Mouse (Mus musculus): ENCODE measurements around the gene Sipa1l1.
A peak's percentile ranks its signal among the peaks of the same experiment; 100 is the strongest.

Gene Sipa1l1

DNA sequence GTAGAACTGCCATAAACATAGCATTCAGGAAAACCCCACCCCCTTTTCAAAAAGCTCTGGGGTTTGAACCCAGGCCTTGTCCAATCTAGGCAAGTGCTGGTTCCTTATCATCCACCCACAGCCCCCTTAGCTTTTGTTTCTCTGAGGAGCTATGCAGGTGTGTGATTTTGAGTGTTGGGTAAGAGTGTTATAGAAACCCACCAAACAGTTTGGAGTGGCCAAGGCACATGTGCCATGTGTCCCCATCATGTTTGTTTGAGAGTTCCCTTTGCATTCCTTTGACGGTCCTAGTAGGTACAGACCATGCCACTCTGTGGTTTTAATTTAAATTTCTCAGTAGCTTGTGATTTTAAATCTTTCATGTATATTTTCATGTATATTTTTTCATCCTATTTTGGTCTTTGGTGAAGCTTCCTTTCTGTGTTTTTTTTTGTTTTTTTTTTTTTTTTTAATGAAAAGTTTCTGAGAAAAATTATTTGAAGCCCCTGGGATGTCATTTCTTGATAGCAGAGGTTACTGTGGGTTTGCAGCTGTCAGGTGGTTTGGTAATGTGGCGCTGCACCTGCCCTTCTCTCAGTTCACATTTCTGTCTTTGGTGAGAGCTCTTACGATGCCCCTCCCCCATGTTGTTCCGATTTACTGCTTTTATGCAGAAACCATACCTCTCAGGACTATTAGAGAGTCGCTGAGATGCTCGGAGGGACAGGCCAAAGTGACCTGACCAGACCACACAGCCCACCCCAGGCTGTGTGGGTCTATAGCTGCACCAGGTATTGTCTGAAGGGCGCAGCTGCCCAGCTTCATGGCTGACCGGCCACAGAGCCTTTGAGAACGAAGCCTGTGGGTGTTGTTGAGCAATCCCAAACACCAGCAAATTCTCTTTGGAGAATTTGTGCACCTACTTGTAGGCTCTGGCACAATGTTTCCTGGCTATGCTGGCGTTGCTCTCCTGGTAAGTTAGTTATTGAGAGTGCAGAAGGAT lies 126.1 kb downstream of the Sipa1l1 start:
- DNase-seq (ENCODE audit: low read depth, low spot score) = no peak

GRCm38 (mm10) chr12:82296276-82296675 lies 127.2 kb downstream of the Sipa1l1 start:
- DNase-seq (ENCODE audit: low read depth, low spot score) = no peak

DNA sequence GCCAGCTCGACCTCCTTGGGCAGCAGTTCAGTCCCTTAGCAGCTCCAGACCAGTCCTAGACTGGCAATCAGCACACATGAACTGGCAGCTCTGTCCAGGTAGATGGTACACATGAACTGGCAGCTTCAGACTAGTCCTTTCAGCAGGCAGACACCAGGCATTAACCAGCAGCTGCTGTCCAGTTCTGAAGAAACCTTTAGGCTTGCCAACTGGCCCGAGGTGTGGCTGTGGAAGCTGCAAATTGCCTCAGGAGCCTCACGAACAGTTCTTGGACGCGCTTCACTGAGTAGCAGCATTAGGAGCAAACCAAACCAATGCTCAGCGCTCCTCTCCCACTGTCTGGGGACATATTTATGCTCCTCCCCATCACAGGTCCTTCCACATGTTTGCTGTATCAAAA lies 128.1 kb downstream of the Sipa1l1 start:
- DNase-seq (ENCODE audit: low read depth, low spot score) = no peak

DNA sequence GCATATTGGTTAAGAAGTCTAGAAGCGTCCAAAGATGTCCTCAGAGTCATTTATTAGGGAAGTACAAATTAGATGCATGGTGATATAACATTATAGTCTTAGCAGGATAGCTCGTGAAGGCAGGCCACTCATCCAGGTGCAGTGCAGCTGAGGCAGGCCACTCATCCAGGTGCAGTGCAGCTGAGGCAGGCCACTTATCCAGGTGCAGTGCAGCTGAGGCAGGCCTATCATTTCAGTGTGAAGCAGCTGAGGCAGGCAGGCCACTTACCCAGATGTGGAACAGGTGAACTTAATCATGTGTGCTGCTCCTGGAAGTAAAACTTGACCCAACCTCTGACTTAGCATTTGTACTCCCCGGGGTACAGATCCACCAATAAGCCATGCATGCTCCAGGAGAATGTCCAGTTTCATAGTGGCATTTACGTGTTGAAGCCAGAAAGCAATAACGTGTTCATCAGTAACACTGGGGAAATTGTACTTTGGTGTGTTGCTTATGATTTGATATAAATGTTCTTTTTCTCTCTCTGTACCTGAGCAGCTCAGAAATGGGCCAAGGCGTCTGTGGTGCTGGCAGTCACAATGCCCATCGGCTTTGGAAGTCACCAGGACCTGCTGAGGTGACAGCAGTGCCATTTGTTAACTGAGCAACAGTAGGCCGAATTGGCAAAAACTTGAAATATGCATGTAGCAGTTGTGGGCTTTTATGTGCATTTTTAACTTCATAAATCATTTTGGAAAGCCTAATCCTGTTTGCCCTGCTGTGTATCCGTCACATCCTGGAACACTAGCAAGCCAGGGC lies 129.7 kb downstream of the Sipa1l1 start:
- DNase-seq (ENCODE audit: low read depth, low spot score) = no peak

GRCm38 (mm10) chr12:82304140-82304539 lies 135.0 kb downstream of the Sipa1l1 start:
- peak; percentile 23 for DNase-seq (ENCODE audit: low read depth, low spot score)

DNA sequence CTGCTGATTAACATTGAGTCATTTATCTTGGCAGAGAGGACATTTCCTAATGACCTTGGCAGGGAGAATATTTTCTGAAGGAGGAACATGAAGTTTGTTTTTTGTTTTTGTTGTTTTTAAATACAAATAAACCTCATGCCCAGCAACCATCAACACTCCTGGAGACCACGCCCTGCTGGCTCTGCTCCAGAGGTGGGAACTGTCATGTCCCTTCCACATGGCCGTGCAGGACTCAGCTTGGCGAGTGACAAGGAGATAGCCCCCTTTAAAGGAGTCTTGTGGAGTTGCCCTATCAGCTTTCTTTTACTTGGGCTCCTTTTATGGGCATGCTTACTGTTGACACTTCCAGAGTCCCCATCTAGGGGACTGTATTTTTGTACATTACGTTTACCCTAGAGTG lies 136.9 kb downstream of the Sipa1l1 start:
- DNase-seq (ENCODE audit: low read depth, low spot score) = no peak

GRCm38 (mm10) chr12:82311593-82311992 lies 142.5 kb downstream of the Sipa1l1 start:
- no peak for DNase-seq (ENCODE audit: low read depth, low spot score)

DNA sequence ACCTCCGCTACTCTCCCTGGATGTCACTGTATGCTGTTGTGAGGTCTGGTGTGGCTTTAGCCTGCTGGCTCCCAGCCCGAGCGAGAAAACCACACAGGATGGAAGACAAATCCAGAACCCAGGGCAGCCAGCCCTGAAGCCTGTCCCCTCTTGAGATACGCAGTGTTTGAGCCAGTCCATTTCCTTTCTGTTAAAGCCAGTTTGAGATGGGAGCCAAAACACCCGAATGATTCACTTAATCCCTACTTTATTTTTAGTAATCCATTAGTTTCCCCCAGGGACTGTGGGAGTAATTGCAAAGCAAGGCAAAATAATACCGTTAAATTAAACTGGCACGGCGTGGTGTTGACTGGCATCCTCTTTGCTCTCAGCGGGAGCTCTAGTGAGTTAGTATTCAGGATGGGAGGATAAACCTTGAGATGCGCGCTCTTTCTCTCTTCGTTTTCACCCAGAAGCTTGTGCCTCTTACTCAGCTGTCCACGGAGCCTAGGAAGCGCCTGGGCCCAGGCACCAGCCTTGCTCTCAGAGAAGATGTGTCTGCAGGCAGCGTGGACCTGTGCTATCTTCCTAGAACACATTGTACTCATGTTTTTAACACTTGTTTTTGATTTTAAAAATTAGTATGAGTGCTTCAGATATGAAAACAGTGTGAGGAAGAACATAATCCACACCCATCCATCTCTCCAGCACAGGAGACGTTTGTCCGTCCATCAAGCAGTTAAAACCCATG lies 143.1 kb downstream of the Sipa1l1 start:
- DNase-seq (ENCODE audit: low read depth, low spot score) = peak; percentile 46

DNA sequence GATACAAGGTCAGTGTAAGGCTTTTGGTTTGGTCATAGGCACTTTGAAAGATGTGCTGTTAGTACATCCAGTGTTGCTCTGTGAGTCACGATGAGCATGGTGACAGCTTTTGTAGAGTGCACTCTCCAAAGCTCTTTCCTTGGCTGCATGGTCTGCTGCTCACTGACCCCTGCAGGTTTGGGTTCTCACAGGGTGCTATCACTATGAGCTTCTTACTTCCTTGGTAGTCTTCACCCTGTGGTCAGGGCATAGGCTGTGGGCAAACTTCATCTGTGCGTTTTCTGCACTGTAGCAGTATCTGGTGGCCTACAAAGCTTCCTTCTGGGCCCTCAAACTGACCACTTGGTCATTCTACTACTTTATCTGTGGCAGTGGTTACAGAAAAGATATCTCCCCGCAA lies 144.0 kb downstream of the Sipa1l1 start:
- no peak for DNase-seq (ENCODE audit: low read depth, low spot score)

DNA sequence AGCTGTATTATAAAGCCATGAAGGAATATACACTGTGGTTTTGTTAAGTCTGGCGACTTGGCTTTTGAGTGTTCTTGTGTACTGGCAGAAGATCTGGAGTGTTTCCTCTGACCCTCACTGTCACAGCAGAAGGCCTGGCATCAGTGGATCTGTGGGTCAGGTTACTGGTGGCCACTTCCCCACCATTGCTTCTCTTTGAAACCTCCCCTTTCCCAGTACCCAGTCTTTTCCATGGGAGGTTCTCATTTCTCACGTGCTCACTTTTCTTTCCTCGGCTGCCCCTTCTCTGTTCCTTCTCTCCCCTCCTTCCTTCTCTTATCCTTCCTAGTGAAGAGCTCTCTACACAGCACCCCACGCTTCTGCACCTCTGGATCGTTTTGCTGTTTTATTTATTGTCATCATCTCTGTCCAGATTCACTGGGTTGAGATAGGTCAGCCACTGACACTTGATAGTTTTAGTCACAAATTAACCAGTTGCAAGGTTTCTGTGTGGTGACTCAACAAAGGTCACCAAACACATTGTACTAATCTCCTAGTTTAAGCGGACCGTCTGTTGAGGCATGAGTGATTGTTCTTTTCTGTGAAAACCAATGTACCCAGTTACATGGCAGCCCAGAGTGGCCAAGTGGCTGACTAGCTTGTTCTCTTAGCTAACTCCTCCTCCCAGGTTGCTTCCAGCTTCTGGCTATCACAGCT lies 150.5 kb downstream of the Sipa1l1 start:
- DNase-seq (ENCODE audit: low read depth, low spot score) = no peak

DNA sequence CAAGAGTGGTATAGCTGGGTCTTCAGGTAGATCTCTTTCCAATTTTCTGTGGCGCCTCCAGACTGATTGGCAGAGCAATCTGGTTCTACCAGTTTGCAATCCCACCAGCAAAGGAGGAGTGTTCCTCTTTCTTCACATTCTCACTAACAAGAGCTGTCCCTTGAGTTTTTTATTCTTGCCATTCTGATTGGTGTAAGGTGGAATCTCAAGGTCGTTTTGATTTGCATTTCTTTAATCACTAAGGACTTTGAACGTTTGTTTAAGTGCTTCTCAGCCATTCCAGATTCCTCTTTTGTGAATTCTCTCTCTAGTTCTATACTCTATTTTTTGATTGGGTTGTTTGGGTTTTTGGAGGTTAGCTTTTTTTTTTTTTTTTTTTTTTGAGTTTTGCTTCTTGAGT lies 151.1 kb downstream of the Sipa1l1 start:
- no peak for DNase-seq (ENCODE audit: low read depth, low spot score)

DNA sequence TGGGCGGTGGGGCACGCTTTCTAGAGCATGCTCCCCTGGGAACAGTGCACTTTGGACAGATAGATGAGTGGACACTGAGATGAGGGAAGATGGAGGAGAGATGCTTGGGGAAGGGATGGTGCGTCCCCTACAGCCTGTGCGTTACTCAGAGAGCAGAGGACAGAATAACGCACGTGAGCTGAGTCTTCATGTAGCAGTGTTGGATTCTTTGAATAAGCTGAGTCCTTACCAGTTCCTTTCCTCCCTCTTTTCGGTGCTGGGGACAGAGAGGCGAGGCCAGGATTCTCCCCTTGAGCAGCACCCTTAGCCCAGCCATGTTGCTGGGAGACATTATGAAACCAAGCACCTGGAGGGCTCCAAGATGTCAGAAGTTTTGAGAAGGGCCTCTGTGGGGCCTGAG lies 152.3 kb downstream of the Sipa1l1 start:
- DNase-seq (ENCODE audit: low read depth, low spot score) = no peak

- no peak for DNase-seq (ENCODE audit: low read depth, low spot score)
Measured at GRCm38 (mm10) chr12:82321855-82322254, 152.7 kb downstream of the Sipa1l1 start.

GRCm38 (mm10) chr12:82322759-82323451 lies 153.8 kb downstream of the Sipa1l1 start:
- no peak for DNase-seq (ENCODE audit: low read depth, low spot score)

GRCm38 (mm10) chr12:82324621-82325020 lies 155.5 kb downstream of the Sipa1l1 start:
- DNase-seq (ENCODE audit: low read depth, low spot score) = no peak

DNA sequence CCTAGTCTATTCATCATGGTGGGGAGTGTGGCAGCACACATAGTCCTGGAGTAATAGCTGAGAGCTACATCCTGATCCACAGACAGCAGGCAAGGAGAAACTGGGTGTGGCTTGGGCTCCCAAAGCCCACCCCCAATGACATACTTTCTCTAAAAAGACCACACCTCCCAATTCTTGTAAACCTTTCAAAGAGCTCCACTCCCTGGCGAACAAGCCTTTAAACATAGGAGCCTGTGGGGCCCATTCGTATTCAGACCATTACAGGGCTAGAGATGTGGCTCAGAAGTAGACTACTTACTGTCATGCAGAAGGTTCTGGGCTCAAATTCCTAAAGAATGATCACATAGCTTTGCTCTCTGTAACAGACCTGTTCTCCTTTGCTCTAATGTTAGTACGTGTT lies 156.4 kb downstream of the Sipa1l1 start:
- no peak for DNase-seq (ENCODE audit: low read depth, low spot score)

DNA sequence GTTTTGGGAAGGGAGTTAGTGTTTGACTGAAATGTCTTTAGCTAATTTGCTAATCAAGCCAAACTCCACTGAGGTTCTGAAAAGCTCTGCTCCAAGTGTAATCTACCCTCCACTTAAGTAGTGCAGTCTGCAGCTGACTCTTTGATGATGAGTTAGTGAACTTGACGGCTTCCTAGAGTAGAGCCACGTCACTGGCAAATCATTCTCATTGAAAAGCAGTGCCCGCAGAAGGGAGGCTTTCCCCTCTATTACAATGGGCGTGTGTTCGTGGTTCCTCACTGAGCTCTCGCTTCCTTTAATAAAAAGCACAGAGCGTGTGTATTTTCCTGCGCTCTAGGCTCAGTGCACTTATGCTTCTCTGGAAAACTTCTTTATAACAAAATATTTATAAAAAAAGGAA lies 157.3 kb downstream of the Sipa1l1 start:
- no peak for DNase-seq (ENCODE audit: low read depth, low spot score)

GRCm38 (mm10) chr12:82328112-82328511 lies 159.0 kb downstream of the Sipa1l1 start:
- no peak for DNase-seq (ENCODE audit: low read depth, low spot score)

GRCm38 (mm10) chr12:82332836-82333614 lies 163.9 kb downstream of the Sipa1l1 start:
- DNase-seq (ENCODE audit: low read depth, low spot score) = no peak

DNA sequence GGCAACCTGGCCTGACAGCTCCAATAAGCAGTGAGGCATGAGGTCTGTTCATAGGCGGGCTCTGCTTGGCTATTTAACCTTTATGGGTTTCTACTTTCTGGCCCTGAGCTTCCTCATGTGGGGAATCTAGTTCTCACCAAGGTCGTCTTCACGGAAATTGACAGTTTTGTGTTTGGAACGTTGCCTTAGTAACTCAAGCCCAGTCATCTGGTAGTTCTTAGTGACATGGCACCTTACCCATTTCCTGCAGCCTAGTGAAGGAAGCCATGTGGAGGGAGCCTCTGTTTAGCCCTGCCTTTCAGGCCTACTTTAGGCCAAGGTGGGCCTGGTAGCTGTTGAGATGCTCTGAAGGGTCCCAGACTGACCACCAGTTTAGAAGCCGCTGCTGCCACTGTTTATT lies 164.9 kb downstream of the Sipa1l1 start:
- DNase-seq (ENCODE audit: low read depth, low spot score) = no peak
